Mouse (Mus musculus): ENCODE data around the gene Mcrip1.

Mcrip1 gene

DNA sequence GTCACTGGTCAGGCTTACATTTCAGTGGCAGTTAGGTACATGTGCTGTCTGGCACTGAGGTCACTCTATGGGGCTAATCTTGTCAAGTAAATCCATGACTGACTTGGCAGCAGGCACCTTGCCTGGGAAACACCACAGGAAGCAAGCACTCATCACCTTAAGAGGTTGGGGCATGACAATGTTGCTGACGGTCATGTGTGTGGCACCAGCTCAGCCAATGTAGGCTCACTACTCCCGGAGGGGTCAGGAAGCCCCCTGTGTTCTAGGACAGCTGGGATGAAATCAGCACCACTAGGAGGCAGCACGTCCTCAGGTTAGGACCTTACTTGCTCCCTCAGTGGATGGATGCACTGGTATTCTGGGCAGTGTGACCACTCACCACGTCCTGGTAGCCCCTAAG, 7.6 kb downstream of the Mcrip1 start:
- WGBS: 46% methylated on average over 4 of the region's 4 CpGs

DNA sequence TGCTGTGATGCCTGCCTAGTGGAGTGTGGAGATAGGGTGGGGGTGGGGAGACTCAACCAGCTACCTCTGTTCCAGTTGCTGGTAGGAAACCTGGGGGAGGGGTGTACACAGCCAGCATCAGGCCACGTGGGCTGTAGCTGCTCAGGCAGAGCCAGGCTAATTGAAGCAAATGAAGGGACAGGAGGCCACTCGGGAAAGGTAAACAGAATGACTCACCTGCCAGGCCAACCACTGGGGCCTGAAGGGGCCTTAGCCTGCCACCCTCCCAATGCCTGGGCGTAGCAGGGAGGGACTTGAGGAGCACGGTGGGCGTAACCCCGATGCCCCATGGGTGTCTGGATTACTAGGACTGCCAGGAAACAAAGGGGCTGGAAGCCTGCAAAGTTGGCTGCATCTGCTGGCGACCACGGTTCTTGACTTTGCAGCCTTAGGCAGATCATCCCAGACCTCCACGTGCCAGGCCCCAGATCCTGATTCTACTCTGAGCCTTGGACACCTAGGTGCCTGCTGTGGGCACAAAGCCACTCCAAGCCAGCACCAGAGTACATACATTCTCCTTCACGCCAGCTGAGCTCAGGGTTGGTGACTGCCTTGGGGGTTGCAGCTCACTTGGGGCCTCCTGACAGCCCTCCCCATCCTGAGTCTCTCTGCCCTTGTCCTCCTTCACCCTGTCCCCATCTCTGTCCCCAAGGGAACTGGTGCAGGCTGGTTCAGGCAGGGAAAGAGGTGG, 10.1 kb downstream of the Mcrip1 start:
- WGBS: 47% methylated on average over 10 of the region's 10 CpGs

DNA sequence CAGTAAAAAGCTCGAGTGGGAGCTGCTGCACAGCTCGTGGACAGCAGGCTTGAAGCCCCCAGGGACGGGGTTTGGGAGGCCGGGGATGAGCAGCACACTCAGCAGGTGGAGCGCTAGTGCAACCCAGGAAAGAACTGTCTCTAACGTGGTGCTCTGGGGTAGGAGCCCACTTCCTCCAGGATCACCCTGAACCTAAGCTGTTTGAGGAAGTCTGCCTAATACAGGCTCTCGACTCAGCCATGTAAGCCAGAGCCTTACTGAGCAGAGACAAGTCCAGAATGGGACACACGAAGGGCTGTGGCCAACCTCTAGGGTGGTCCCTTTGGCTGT, 10.6 kb downstream of the Mcrip1 start:
- WGBS: 68% methylated on average over 8 of the region's 8 CpGs

DNA sequence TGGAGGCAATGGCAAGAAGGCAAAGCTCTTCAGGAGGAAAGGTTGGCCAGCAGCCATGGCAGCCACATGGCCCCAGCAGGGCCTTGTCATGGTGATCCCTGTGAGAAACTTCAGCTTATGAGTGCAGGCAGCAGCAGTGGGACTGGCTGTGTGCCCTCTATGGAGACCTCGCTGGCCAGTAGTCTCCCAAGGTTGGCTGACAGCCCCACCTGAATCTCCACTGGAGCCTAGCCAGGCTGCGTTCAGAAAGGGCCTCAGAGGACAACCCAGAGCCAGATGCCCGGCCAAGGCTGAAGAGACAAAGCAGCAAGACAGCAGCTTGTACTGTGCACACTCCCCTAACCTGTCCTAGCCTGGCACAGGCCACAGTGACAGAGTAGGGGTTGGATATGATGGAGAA, 11.0 kb downstream of the Mcrip1 start:
- WGBS: 54% methylated on average over 3 of the region's 3 CpGs

DNA sequence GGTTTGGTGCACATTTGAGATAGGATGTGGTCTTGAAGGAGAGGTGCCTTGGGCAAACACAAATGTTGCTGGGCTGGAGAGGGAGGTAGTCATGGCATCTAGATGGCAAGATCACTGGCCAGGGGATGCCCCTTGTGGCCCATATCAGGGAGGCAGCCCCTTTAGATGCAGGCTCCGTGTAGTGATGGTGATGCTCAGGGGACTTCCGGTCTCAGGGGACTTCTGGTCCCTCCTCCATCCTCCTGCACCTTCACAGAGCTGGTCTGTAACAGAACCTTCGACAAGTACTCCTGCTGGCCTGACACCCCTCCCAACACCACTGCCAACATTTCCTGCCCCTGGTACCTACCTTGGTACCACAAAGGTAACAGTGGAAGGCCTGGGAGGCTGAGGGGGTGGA, 13.7 kb downstream of the Mcrip1 start:
- 77% methylated on average over 3 of the region's 3 CpGs for WGBS

DNA sequence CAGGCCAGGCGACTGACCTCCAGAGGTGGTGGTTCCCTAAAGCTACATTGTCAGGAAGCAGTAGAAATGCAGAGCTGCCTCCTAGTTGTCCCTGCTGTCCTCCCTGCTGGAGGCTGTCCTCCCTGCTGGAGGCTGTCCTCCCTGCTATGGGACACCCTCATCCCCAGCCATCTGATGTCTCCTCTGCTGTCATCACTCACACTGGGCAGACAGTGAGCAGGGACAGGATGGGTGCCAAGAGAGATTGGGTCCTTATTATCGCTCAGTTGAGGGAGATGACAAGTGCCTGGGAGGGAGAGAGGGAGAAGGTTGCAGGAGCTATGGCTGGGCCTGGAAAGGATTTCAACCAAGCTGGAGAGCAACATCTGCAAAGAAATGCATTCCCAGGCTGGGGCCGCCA, 14.4 kb downstream of the Mcrip1 start:
- 90% methylated on average over 3 of the region's 3 CpGs for WGBS

DNA sequence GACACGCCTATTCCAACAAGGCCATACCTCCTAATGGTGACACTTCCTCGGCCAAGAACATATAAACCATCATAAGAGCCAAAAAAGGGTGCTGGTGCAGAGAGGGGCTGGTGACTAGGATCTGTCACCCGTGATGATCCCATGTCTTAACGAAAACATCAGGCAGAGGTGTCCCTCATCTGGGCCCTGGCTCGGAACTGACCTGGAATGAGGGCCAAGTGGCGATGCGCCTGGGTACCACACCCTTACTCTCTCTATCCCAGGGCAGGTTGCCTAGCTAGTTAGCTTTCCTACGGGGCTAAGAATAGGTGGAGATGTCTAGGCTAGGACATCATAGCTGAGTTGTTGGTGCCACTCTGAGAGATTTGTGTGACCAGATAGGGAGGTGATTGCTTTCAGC, 15.4 kb downstream of the Mcrip1 start:
- 91% methylated on average over 8 of the region's 8 CpGs for whole genome bisulfite sequencing

DNA sequence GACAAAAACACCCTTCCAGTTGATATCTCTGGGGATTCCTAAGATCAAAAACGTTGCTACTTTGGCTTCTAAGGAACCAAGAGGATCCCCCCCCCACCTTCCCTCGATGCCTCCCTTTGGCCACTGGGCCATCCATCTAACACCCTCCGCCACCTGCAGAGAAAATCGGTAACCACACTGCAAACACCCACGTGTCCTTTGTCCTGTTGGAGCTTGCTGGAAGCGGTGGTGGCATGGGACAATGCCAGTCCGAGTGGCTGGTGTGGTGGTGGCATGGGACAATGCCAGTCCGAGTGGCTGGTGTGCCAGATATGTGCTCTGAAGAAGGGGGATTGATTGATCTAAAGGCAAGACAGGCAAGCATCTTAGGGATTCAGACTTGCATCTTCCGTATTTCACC, 17.9 kb downstream of the Mcrip1 start:
- 27% methylated on average over 9 of the region's 9 CpGs for WGBS

DNA sequence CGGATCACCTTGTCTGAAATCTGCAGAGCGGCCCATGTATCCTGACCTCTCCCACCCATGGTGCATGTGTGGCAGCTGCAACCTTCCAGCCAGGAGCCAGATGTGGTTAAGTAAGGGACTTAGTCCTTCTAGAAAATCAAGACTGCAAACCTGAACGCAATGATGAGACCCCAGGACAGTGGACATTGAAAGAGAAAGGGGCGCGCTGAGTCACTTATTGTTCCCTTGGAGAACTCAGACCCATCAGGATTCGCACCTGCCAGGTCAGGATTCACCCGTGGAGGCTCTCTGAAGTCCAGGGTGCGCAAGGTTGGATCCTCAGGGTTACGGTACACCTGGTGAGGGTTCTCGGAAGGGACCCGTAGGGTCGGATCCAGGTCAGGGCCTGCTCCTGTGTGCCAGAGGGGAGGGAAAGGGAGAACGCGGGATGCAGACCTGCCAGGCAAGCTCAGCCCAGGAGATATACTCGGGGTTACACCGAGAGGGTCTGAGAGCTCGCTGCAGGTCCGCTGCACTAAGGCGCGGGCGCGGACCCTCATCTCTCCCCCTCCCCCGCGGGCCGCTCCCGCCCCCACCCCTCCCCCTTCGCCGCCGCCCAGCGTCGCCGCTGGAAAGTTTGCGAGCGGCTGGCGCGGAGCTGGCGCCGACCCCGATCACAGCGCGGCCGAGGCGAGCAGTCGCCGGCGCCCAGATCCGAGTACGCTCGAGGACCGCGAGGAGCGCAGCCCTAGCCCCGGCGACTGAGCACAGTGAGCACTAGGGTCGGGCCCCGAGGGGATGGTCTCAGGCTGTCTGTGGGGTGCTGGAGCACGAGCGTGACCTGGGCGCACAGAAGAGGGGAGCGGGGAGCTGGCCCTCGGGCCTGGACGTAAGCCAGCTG, 19.2 kb downstream of the Mcrip1 start, which contains the start of gene Gcgr:
Gcgr (plus strand) TSS at position 615 of the 880 bp plus-strand sequence.
- WGBS: 12% methylated on average over 59 of the region's 62 CpGs

DNA sequence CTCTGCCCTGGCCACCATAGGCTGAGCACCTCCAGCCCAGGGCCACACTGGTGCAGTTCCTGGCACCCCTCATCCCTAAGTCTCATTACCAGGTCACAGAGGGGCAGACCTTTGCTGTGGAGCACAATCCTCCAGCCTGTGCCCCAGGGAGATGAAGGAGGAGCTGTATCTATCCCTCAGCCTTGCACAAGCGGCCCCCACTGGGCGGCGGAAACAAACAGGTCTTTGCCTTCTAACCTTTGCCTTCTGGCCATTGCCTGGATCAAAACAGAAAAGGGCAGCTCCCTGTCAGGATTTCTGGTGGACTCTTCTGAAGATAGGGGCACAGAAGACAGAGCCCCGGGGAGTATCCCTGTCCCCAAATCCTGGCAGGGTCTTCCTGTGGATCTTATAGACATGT, 20.6 kb downstream of the Mcrip1 start:
- 73% methylated on average over 4 of the region's 4 CpGs for whole genome bisulfite sequencing

DNA sequence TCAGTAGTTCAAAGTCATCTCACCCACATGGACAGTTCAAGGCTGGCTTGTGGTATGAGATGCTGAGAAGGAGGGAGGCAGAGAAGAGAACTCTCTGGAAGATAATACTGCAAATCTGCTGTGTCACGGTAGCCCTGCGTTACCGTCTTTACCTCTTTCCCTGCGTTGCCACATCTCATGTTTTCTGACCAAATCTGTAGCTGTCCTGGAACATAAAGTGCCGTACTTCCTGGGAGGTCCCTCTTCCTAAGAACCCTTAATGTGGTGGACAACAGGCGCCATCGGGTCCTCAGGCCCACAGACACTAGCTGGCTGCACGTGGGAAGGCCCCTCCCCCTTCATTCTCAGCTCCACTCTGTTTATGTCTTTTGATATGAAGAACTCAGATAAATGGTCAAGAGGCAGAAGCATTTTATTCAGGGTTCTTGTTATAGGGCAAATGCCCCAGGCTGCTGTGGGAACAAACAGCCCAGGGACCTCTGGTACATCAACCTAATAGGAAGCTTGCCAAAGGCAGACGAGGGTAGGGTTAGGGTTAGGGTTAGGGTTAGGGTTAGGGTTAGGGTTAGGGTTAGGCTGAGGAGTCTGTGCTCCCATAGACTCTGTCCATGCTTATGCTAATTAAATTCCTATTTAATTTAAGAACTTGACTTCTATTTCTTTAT, 21.7 kb downstream of the Mcrip1 start:
- WGBS: 87% methylated on average over 9 of the region's 9 CpGs

DNA sequence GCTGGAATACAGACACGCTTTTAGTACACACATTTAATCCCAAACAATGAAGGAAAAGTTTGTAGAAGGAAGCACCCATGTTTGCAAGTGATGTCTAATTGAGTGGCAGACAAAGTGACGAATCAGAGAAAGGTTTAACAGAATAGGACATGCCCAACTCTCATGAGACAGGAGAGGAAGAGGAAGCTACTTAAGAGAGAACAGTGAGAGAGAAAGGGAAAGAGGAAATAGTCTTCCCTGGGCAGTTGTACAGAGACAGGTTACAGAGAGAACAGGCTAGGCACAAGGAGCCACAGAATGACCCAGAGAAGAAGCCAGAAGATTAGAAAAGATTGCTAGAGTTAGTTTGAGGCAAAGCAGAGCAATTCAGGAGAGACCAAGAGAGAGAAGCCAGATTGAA, 23.6 kb downstream of the Mcrip1 start:
- 90% methylated on average over 2 of the region's 2 CpGs for WGBS

DNA sequence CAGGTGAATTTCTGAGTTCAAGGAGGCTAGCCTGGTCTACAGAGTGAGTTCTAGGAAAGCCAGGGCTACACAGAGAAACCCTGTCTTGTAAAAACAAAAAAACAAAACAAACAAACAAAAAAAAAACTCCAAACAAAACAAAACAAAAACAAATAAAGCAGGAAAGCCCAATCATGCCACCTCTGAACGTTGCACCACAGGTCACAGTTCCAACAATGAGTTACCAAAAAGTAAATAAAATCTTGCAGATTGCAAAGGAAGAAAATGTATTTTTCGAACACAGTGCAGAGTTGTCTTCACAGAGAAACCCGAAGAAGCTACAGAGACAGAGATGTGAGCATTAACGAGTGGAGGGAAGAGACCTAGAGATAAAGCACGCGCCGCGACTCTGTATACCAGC, 26.9 kb downstream of the Mcrip1 start:
- 86% methylated on average over 8 of the region's 8 CpGs for WGBS

DNA sequence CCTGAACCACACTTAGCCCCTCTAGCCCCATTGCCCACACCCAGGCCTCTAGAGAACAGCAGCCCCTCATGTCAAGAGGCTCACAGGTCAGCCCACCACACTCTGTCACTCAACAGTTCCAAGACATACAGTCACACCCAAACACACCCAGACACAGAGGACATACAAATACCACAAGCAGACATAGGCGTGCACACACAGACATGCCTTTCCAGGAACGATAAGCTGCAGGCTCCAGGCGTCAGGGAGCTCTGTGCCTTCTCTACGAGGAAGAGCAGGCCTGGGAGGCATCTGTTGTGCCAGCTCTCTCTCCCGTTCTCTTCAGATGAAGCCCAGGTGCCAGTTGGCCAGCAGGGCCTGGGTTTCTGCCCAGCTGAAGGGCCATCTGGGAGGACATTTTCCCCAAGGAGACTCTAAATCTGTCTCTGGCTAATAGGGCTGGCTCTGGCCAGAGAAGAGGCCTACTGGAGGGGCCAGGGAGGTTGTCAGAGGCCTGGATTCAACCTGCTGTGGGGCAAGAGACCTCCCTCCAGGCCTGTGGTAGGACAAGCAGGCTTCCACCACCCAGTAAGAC, 28.5 kb downstream of the Mcrip1 start:
- 59% methylated on average over 5 of the region's 5 CpGs for WGBS

DNA sequence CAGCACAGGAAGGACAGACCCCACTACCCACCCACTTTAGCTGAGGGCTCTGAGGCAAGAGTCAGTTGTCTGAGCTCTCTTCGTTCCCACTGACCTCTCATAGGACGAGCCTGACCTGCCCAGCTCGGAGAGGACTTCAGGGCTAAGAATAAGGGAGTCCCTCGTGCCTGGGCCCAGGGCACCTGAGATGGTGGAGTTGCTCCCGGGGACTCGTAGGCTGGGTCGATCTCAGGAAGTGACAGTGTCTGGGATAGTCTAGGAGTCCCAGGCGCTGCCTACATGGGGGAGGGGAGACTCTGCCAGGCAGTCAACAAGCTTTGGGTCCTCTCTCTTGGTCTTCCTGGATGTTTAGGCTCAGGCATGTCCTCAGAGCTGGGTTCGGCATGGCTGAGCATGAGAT, 29.0 kb downstream of the Mcrip1 start:
- 83% methylated on average over 9 of the region's 9 CpGs for WGBS

DNA sequence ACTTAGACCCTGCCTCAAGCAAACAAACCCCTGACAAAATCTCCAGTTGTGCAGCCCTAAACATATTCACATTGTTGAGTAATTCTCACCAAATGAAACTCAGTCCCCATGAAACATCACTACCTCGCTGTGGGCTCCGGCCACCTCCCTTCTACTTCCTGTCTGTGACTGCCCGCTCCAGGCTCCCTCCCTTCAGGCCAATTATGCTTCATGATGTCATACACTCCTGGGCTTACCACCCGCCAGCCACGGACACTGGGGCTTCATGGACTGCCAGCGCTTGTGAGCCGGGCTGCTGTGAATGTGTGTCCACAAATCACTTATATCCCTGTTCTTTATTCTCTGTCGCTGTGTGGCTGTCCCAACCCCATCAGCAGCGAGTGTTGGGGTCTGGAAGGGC, 29.8 kb downstream of the Mcrip1 start:
- WGBS: 38% methylated on average over 9 of the region's 9 CpGs

DNA sequence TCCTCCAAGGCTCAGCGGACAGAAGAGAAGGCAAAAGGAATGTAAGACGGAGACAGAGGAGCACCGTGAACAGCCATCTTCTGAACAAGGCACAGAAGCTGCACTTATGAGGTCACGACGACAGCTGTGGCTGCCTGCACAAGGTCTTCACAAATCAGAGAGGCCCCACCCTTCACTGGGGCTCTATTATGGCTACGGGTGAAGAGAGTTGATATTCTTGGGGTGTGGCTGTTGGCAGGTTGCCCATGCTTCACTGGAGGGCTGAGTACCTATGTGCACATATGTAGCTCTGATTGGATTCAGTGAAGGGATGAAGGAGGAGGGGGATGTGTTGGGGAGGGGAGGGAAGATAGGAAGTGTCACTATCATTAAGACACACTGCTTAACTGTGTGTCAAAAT, 31.0 kb downstream of the Mcrip1 start:
- WGBS: 45% methylated on average over 6 of the region's 6 CpGs

DNA sequence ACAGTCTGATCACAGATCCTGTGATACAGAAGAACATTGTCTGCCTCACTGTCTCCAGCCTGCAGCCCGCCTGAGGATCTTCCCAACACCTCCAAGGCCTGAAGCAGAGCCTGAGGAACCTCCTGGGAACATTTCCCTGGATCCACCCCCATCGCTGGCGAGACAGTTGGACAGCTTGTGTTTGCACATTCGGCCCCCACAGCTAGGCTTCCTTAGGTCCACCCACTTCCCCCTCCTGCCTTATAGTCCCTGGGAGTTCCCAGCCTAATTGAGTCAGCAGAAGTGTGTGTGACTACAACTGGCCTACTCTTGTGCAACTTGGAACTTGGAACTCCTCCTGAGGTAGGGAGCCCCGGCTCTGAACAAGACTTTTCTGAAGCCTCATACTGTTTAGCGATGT, 31.5 kb downstream of the Mcrip1 start:
- WGBS: 22% methylated on average over 6 of the region's 6 CpGs

DNA sequence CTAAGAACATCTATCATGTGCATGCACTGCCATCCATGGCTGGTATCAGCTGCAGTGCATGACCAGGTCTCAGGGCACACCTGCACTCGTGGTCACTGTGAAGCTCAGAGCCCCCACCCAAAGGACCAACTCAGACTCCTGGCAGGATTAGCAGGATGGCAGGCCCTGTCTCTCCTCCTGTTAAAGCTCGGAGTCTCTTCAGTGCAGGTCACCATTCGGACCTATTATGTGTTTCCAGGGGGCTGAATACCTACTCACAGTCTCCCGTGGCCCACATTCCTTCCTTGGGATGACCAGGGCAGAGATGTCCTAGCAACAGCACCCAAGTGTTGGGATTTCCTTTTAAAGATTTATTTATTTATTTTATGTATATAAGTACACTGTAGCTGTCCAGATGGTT, 32.4 kb downstream of the Mcrip1 start:
- WGBS: 85% methylated on average over 4 of the region's 4 CpGs

DNA sequence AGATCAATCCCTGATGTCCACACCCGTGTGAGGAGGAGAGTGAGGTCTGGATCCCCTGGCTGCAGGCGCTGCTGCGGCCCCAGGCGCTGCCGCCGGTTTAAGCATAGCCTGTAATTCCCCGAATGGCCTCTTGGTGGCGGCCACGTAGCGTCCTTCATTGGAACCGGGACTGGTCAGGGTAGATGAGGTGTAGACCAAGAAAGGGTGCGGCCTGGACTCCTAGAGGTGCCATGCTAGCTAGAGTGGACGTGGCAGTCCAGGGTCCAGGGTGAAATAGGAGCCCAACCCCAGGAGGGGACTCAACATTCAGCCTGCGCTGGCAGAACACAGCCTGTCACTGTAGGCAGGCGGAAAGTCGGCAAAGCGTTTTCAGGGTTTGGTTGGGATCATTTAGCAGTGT, 33.9 kb downstream of the Mcrip1 start:
- 17% methylated on average over 17 of the region's 17 CpGs for WGBS

DNA sequence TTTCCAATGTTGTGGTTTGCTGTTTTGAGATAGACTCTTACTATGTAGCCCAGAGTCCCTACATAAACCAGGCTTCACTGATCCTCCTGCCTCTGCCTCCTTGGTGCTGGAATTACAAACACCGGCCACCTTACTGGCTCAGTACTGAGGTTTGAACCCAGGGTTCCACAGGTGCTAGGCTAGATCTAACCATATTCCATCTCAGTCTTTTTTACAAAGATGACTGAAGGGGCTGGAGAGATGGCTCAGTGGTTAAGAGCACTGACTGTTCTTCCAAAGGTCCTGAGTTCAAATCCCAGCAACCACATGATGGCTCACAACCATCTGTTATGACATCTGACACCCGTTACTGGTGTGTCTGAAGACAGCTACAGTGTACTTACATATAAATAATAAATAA, 35.3 kb downstream of the Mcrip1 start:
- WGBS: 90% methylated on average over 2 of the region's 2 CpGs

DNA sequence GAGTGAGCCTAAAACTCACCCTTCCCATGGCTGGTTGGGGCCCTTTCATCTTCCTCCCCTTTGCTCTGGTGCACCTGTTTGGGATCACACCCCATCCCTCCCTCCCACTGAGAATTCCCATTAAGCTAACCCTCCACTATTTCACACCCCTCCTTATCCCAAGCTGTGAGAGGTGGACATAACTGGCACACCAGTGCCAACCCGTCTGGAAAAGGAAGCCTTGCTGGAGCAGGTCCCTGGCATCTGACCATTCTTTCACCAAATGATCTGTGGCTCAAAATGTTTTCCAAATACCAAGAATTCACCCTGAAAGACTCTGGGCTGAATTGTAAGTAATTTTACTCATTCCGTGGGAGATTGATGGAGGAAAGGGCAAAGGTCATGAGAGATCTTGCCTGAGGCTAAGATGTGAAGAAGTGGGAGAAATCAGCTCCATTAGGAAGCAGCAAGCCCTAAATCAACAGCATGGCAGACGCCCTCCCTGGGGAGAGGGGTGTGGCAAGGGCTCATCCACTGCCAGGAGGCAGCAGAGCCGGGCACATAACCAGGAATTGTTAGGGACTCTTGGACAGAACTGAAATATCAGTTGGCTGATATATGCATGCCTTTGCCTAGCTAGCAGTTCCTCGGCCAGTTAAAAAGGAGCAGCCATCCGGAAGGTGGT, 36.6 kb downstream of the Mcrip1 start:
- 45% methylated on average over 6 of the region's 6 CpGs for WGBS

Measured in cerebral cortex, adult 2 months (tissue).